24 mouse cellular contexts compared by ENCODE assay signal in genomic region chr2:130358852-130359251, GRCm38 (mm10). TPM values are rescaled to one million over a fixed set of nuclear protein-coding genes. Genes with fewer than 3 reads are reported as not detected.
"Had no signal": no experiment of that assay in that cellular context is flagged by ENCODE, and none has a peak within 500 bp of the region (broad histone marks: within the 10 kb centered on the region; RNA-seq: fewer than 3 reads in every experiment).

No protein-coding gene starts in this region.

- H3K27ac ChIP-seq: kidney, postnatal 0 days; limb, embryonic 15.5 days; liver, embryonic 12.5 days; neural tube, embryonic 15.5 days; stomach, embryonic 15.5 days had no signal

- H3K4me1 ChIP-seq: liver, embryonic 12.5 days; stomach, embryonic 15.5 days had no signal

- H3K4me2 ChIP-seq: limb, embryonic 15.5 days; liver, embryonic 12.5 days; lung, embryonic 14.5 days; midbrain, embryonic 11.5 days; neural tube, embryonic 15.5 days; stomach, embryonic 15.5 days had no signal

- H3K36me3 ChIP-seq: liver, embryonic 12.5 days; neural tube, embryonic 15.5 days; stomach, embryonic 15.5 days had no signal

- H3K9me3 ChIP-seq: limb, embryonic 15.5 days; liver, embryonic 12.5 days; neural tube, embryonic 15.5 days; stomach, embryonic 15.5 days had no signal

- DNase-seq: kidney, postnatal 36 days; layer of hippocampus, adult 9-11 months; layer of hippocampus, postnatal 36 days; lung, embryonic 14.5 days; lung, postnatal 10 days; lung, postnatal 4 days; right cerebral cortex, postnatal 4 days; spleen, adult 18-20 months; thymus, adult 2 months; thymus, postnatal 36 days had no signal

- ATAC-seq: liver, embryonic 12.5 days had no signal

- H3K4me3 ChIP-seq: limb, embryonic 15.5 days; liver, embryonic 12.5 days; myocyte; neural tube, embryonic 15.5 days; stomach, embryonic 15.5 days had no signal

- H3K9ac ChIP-seq: limb, embryonic 15.5 days; liver, embryonic 12.5 days; lung, embryonic 14.5 days; neural tube, embryonic 15.5 days; stomach, embryonic 15.5 days had no signal

RNA-seq across cellular contexts. Expression of gene Gm28372, which starts 46.2 kb away (rescaled TPM):
- total RNA-seq: layer of hippocampus, adult 18-20 months; layer of hippocampus, postnatal 36 days; left cerebral cortex, adult 8-10 months; left cerebral cortex, postnatal 25 days; megakaryocyte, adult 5-6 weeks had no signal
- polyA plus RNA-seq: kidney, postnatal 0 days; limb, embryonic 11.5 days; limb, embryonic 15.5 days; liver, embryonic 12.5 days; liver, embryonic 16.5 days; lung, embryonic 14.5 days; midbrain, embryonic 11.5 days; neural tube, embryonic 11.5 days; thymus, adult 2 months had no signal

RNA-seq across cellular contexts. Expression of gene 1700020A23Rik, which starts 46.2 kb away (rescaled TPM):
- total RNA-seq: layer of hippocampus, adult 18-20 months; layer of hippocampus, postnatal 36 days; left cerebral cortex, adult 8-10 months; left cerebral cortex, postnatal 25 days; megakaryocyte, adult 5-6 weeks had no signal
- polyA plus RNA-seq: kidney, postnatal 0 days; limb, embryonic 11.5 days; limb, embryonic 15.5 days; liver, embryonic 12.5 days; liver, embryonic 16.5 days; lung, embryonic 14.5 days; midbrain, embryonic 11.5 days; myocyte; neural tube, embryonic 11.5 days; stomach, embryonic 15.5 days had no signal

RNA-seq across cellular contexts. Expression of gene Tmem239, which starts 47.4 kb away (rescaled TPM):
- total RNA-seq: layer of hippocampus, adult 18-20 months; layer of hippocampus, postnatal 36 days; left cerebral cortex, adult 8-10 months; left cerebral cortex, postnatal 25 days; megakaryocyte, adult 5-6 weeks had no signal
- polyA plus RNA-seq: kidney, postnatal 0 days; liver, embryonic 12.5 days; liver, embryonic 16.5 days; lung, embryonic 14.5 days; midbrain, embryonic 11.5 days; myocyte; neural tube, embryonic 15.5 days; stomach, embryonic 15.5 days; thymus, adult 2 months had no signal
